Mouse (Mus musculus): ENCODE data around the gene Plxdc1.

- TF ChIP-seq CTCF (IDR thresholded peaks at IDR 0.05; ENCODE audit: low read depth, low read length), result 0 out of 2 replicates have a peak, but pooled peaks have one; percentile 40
- no peak for TF ChIP-seq TAL1 (conservative IDR thresholded peaks at IDR 0.05; ENCODE audit: low read depth, low read length)
- TF ChIP-seq GATA1 (IDR thresholded peaks at IDR 0.05; ENCODE audit: borderline replicate concordance, low read length), result no peak
- TF ChIP-seq GATA2 (IDR thresholded peaks at IDR 0.05; ENCODE audit: borderline replicate concordance, low read depth, low read length), result no peak
Observed at GRCm38 (mm10) chr11:97987551-97988526, 1.6 kb upstream of the Plxdc1 start.

Data from G1E (cell line).